Mouse (Mus musculus) myocyte (in vitro differentiated cells): ENCODE data around the gene Ino80d.

Experiments used
- CEBPB ChIP-seq: IDR thresholded peaks from 2 replicates; pipeline ENCODE4 v1.6.1; 2011; ENCODE audit warnings: mild to moderate bottlenecking, moderate library complexity; ENCODE audit not compliant: poor library complexity, insufficient read depth, severe bottlenecking
- E2F4 ChIP-seq: IDR thresholded peaks from one replicate; pipeline ENCODE4 v1.6.1; 2011; ENCODE audit warnings: mild to moderate bottlenecking, control low read depth, moderate library complexity; ENCODE audit not compliant: insufficient read depth
- MAX ChIP-seq: IDR thresholded peaks from one replicate; pipeline ENCODE4 v1.6.1; 2011; ENCODE audit warnings: low read depth, mild to moderate bottlenecking, control low read depth
- MYOD1 ChIP-seq, 3 experiments: IDR thresholded peaks; one replicate each; pipeline ENCODE4 v1.6.1; 2011; ENCODE audit warnings: control low read depth in 2 of 3, low read depth in 2 of 3, mild to moderate bottlenecking in 2 of 3, moderate library complexity in 1 of 3; ENCODE audit not compliant: insufficient read length in 2 of 3, control insufficient read depth in 1 of 3
- MYOG ChIP-seq, 3 experiments: IDR thresholded peaks; one replicate each; pipeline ENCODE4 v1.6.1; 2011; ENCODE audit warnings: control low read depth in 2 of 3, low read depth in 2 of 3, mild to moderate bottlenecking in 2 of 3; ENCODE audit not compliant: insufficient read length in 2 of 3, control insufficient read depth in 1 of 3, insufficient read depth in 1 of 3
- POLR2A ChIP-seq: IDR thresholded peaks from one replicate; pipeline ENCODE4 v1.6.1; 2011; ENCODE audit warnings: low read depth, mild to moderate bottlenecking, control low read depth, moderate library complexity; ENCODE audit not compliant: insufficient read length
- POLR2AphosphoS2 ChIP-seq: IDR thresholded peaks from one replicate; pipeline ENCODE4 v1.6.1; 2011; ENCODE audit warnings: low read depth, control low read depth; ENCODE audit not compliant: insufficient read length
- TCF12 ChIP-seq: IDR thresholded peaks from one replicate; pipeline ENCODE4 v1.6.1; 2011; ENCODE audit warnings: mild to moderate bottlenecking, control low read depth; ENCODE audit not compliant: poor library complexity, insufficient read depth, severe bottlenecking
- TCF3 ChIP-seq: IDR thresholded peaks from one replicate; pipeline ENCODE4 v1.6.1; 2011; ENCODE audit warnings: low read depth, control low read depth; ENCODE audit not compliant: insufficient read length
- USF1 ChIP-seq: IDR thresholded peaks from one replicate; pipeline ENCODE4 v1.6.1; 2011; ENCODE audit warnings: low read depth, mild to moderate bottlenecking, control low read depth, moderate library complexity

GRCm38 (mm10) chr1:63088614-63089013 is 25.9 kb downstream of the Ino80d start:
- no peak for TF ChIP-seq POLR2A
- TF ChIP-seq POLR2AphosphoS2: no peak
- no peak for TF ChIP-seq CEBPB
- no peak for TF ChIP-seq E2F4
- no peak for TF ChIP-seq MAX
- TF ChIP-seq USF1: no peak
- no peak for TF ChIP-seq MYOD1 (IDR thresholded peaks at IDR 0.05; ENCODE audit: control insufficient read depth in 1 of 3, insufficient read length in 2 of 3, low read depth in 2 of 3)
- no peak for TF ChIP-seq TCF3
- TF ChIP-seq TCF12: no peak
- no peak for TF ChIP-seq MYOG (IDR thresholded peaks at IDR 0.05; ENCODE audit: control insufficient read depth in 1 of 3, insufficient read depth in 1 of 3, insufficient read length in 2 of 3, low read depth in 2 of 3)
